In genomic region chr7:13037901-13038555, GRCm38 (mm10) we compare ENCODE assay signal across 7 mouse cellular contexts. TPM values are rescaled to one million over a fixed set of nuclear protein-coding genes. Genes with fewer than 3 reads are reported as not detected.
DNase-seq lines count a peak whose midpoint lies in the region; ATAC-seq and TF ChIP-seq lines count a peak whose summit lies in the region.

Gene Ube2m, minus strand, starts transcription at chr7:13038275.

- DNase-seq in adrenal gland, adult 8-10 months = peak; percentile 96
- peak; percentile 99 for DNase-seq in embryo, embryonic 9.5 days (ENCODE audit: extremely low spot score)
- no peak for DNase-seq in gonadal fat pad, adult 2 months (ENCODE audit: low read depth)
- peak; percentile 100 for DNase-seq in left cerebral cortex, postnatal 4 days

- peak within 1 kb of the TSS; percentile 79 for H3K4me2 ChIP-seq in intestine, postnatal 0 days (replicated peaks; ENCODE audit: low read depth)
- peak within 1 kb of the TSS; percentile 79 for H3K4me2 ChIP-seq in midbrain, embryonic 12.5 days (replicated peaks)

- peak; percentile 91 for TF ChIP-seq POLR2A in small intestine, adult 2 months (IDR thresholded peaks at IDR 0.05; ENCODE audit: low read depth, low read length)

- H3K4me3 ChIP-seq in intestine, postnatal 0 days (ENCODE audit: low read depth, low read length) = peak within 1 kb of the TSS; percentile 81
- peak within 1 kb of the TSS; percentile 81 for H3K4me3 ChIP-seq in midbrain, embryonic 12.5 days
- peak within 1 kb of the TSS; percentile 86 for H3K4me3 ChIP-seq in small intestine, adult 2 months (ENCODE audit: low read depth, low read length)

- 0 out of 2 replicates have a peak, but pooled peaks cover 6% of the 10 kb centered on the region for H3K4me1 ChIP-seq in intestine, postnatal 0 days (replicated peaks; ENCODE audit: control insufficient read depth, insufficient read depth, low read length)
- H3K4me1 ChIP-seq in midbrain, embryonic 12.5 days = peaks cover 38% of the 10 kb centered on the region
- H3K4me1 ChIP-seq in small intestine, adult 2 months (ENCODE audit: control insufficient read depth, insufficient read depth, insufficient read length, low read length) = peaks cover 17% of the 10 kb centered on the region

- H3K9ac ChIP-seq in intestine, postnatal 0 days (ENCODE audit: low read depth, low read length) = peak within 1 kb of the TSS; percentile 96
- H3K9ac ChIP-seq in midbrain, embryonic 12.5 days (replicated peaks) = peak within 1 kb of the TSS; percentile 94

- no peak for TF ChIP-seq CTCF in intestine, postnatal 0 days (IDR thresholded peaks at IDR 0.05; ENCODE audit: low read depth)
- TF ChIP-seq CTCF in small intestine, adult 2 months (IDR thresholded peaks at IDR 0.05; ENCODE audit: extremely low read depth, insufficient read length, insufficient replicate concordance, low read depth, low read length) = no peak

- peaks cover 5% of the 10 kb centered on the region for H3K27me3 ChIP-seq in intestine, postnatal 0 days (replicated peaks; ENCODE audit: control insufficient read depth, insufficient read depth, low read length)
- H3K27me3 ChIP-seq in midbrain, embryonic 12.5 days = peaks cover 25% of the 10 kb centered on the region
- H3K27me3 ChIP-seq in small intestine, adult 2 months (ENCODE audit: control insufficient read depth, insufficient read depth, low read length) = 0 out of 2 replicates have a peak, but pooled peaks cover under 1% of the 10 kb centered on the region

- under 1% methylated on average over 56 of the region's 65 CpGs for WGBS in intestine, postnatal 0 days
- under 1% methylated on average over 65 of the region's 65 CpGs for WGBS in midbrain, embryonic 12.5 days
- under 1% methylated on average over 63 of the region's 65 CpGs for WGBS in small intestine, adult 2 months

- peak; percentile 94 for ATAC-seq in intestine, postnatal 0 days
- ATAC-seq in midbrain, embryonic 12.5 days (ENCODE audit: low FRiP score, low read depth) = peak; percentile 92

- peaks cover 9% of the 10 kb centered on the region; the same call in 1 of the 2 replicates for H3K36me3 ChIP-seq in intestine, postnatal 0 days (ENCODE audit: control insufficient read depth, insufficient read depth)
- H3K36me3 ChIP-seq in midbrain, embryonic 12.5 days = peaks cover 16% of the 10 kb centered on the region
- peaks cover 10% of the 10 kb centered on the region; the same call in 1 of the 2 replicates for H3K36me3 ChIP-seq in small intestine, adult 2 months (ENCODE audit: control insufficient read depth, insufficient read depth, low read length)

- no peaks in the 10 kb centered on the region for H3K9me3 ChIP-seq in intestine, postnatal 0 days (ENCODE audit: control insufficient read depth)
- H3K9me3 ChIP-seq in midbrain, embryonic 12.5 days = peaks cover under 1% of the 10 kb centered on the region; the same call in 1 of the 2 replicates

- peak within 1 kb of the TSS; percentile 99 for H3K27ac ChIP-seq in intestine, postnatal 0 days (ENCODE audit: low read depth, low read length)
- peak within 1 kb of the TSS; percentile 100 for H3K27ac ChIP-seq in midbrain, embryonic 12.5 days (replicated peaks)
- H3K27ac ChIP-seq in small intestine, adult 2 months (ENCODE audit: insufficient read depth, low read depth, low read length) = peak within 1 kb of the TSS; percentile 99

- intact Hi-C loops in left cerebral cortex, postnatal 4 days (cut with DNase I) = no loop called here

RNA-seq across cellular contexts. Expression of gene Ube2m, which starts in this region (rescaled TPM):
- 100 to 1,000 TPM; 168 to 169 (median 168) TPM for total RNA-seq in adrenal gland, adult 8-10 months (2022)
- 187 and 192 TPM in 2 replicates for polyA plus RNA-seq in gonadal fat pad, adult 2 months (2012; rRNA removed)
- 96.8 and 107 TPM in 2 replicates for polyA plus RNA-seq in intestine, postnatal 0 days (2015; fragmentation: Nextera tagmentation; extraction: Ambion mirVana)
- total RNA-seq in left cerebral cortex, postnatal 4 days (2021) = 100 to 1,000 TPM; 198 to 213 TPM
- polyA plus RNA-seq in midbrain, embryonic 12.5 days (2016; fragmentation: Nextera tagmentation; extraction: Ambion mirVana) = 143 and 149 TPM in 2 replicates
- 56.0 and 93.7 TPM in 2 replicates for polyA plus RNA-seq in small intestine, adult 2 months (2012; rRNA removed)
